In the genomic region with DNA sequence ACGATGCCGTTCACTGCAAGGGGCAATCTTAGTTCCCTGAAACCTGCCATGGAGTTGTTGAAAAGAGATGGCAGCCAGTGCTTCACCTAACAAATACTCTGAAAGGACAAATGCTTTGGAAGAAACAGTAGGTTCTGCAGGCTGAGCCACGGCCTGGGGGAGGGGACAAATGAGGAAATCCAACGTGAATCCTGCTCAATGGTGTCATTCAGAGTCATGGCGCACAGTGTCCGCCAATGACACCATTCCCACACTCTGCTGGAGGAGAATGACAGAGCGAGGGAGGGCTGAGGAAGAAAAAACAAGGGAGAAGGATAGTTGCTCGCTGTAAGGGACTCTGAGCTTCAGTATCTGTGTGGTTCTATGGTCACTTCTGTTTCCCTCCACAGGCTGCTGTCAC, we compare ENCODE assay signal across 16 mouse cellular contexts.
DNase-seq lines count a peak whose midpoint lies in the region; ATAC-seq and TF ChIP-seq lines count a peak whose summit lies in the region.
"Had no signal": no experiment of that assay in that cellular context is flagged by ENCODE, and none has a peak within 500 bp of the region (broad histone marks: within the 10 kb centered on the region; RNA-seq: fewer than 3 reads in every experiment).

No protein-coding gene starts in this region.

- H3K4me2 ChIP-seq in forebrain, embryonic 13.5 days, result no peak overlapping the region
- no peak overlapping the region for H3K4me2 ChIP-seq in hindbrain, embryonic 13.5 days
- H3K4me2 ChIP-seq in hindbrain, embryonic 11.5 days (replicated peaks; ENCODE audit: low read depth, low read length), result no peak overlapping the region
- H3K4me2 ChIP-seq in midbrain, embryonic 16.5 days (ENCODE audit: low read length), result no peak overlapping the region
- no peak overlapping the region for H3K4me2 ChIP-seq in midbrain, postnatal 0 days (ENCODE audit: low read depth, low read length, poor library complexity, severe bottlenecking)
- H3K4me2 ChIP-seq: heart, embryonic 15.5 days had no signal

- H3K9me3 ChIP-seq in forebrain, embryonic 10.5 days, result no peaks in the 10 kb centered on the region
- no peaks in the 10 kb centered on the region for H3K9me3 ChIP-seq in forebrain, embryonic 13.5 days (replicated peaks)
- H3K9me3 ChIP-seq in hindbrain, embryonic 13.5 days, result no peaks in the 10 kb centered on the region
- H3K9me3 ChIP-seq in hindbrain, embryonic 11.5 days (ENCODE audit: control insufficient read depth, low read length), result no peaks in the 10 kb centered on the region
- H3K9me3 ChIP-seq in midbrain, embryonic 16.5 days (replicated peaks; ENCODE audit: control insufficient read depth, low read length, poor library complexity, severe bottlenecking), result no peaks in the 10 kb centered on the region
- H3K9me3 ChIP-seq in midbrain, postnatal 0 days (ENCODE audit: low read length), result no peaks in the 10 kb centered on the region
- H3K9me3 ChIP-seq: heart, embryonic 15.5 days had no signal

- 59% methylated on average over 8 of the region's 8 CpGs for WGBS in forebrain, embryonic 10.5 days
- WGBS in forebrain, embryonic 13.5 days, result 43% methylated on average over 8 of the region's 8 CpGs
- WGBS in hindbrain, embryonic 13.5 days, result 60% methylated on average over 8 of the region's 8 CpGs
- WGBS in hindbrain, embryonic 11.5 days, result 62% methylated on average over 8 of the region's 8 CpGs
- 50% methylated on average over 8 of the region's 8 CpGs for WGBS in midbrain, embryonic 16.5 days
- WGBS in midbrain, postnatal 0 days, result 57% methylated on average over 8 of the region's 8 CpGs

- H3K4me3 ChIP-seq in forebrain, embryonic 10.5 days, result no peak overlapping the region
- no peak overlapping the region for H3K4me3 ChIP-seq in forebrain, embryonic 13.5 days
- no peak overlapping the region for H3K4me3 ChIP-seq in hindbrain, embryonic 13.5 days
- no peak overlapping the region for H3K4me3 ChIP-seq in hindbrain, embryonic 11.5 days (ENCODE audit: low read depth, low read length)
- H3K4me3 ChIP-seq in midbrain, embryonic 16.5 days (ENCODE audit: low read depth, low read length), result no peak overlapping the region
- H3K4me3 ChIP-seq in midbrain, postnatal 0 days (ENCODE audit: low read depth, low read length), result no peak overlapping the region
- H3K4me3 ChIP-seq: heart, embryonic 15.5 days had no signal

- no peaks in the 10 kb centered on the region for H3K27me3 ChIP-seq in forebrain, embryonic 10.5 days (ENCODE audit: poor library complexity, severe bottlenecking)
- no peaks in the 10 kb centered on the region for H3K27me3 ChIP-seq in forebrain, embryonic 13.5 days
- H3K27me3 ChIP-seq in hindbrain, embryonic 13.5 days, result no peaks in the 10 kb centered on the region
- no peaks in the 10 kb centered on the region for H3K27me3 ChIP-seq in hindbrain, embryonic 11.5 days (ENCODE audit: control insufficient read depth, insufficient read depth, low read length)
- no peaks in the 10 kb centered on the region for H3K27me3 ChIP-seq in midbrain, embryonic 16.5 days (ENCODE audit: control insufficient read depth, insufficient read depth, low read depth, low read length)
- H3K27me3 ChIP-seq in midbrain, postnatal 0 days (ENCODE audit: insufficient read depth, low read length), result no peaks in the 10 kb centered on the region
- H3K27me3 ChIP-seq: heart, embryonic 15.5 days had no signal

- no peak overlapping the region for H3K9ac ChIP-seq in forebrain, embryonic 13.5 days
- no peak overlapping the region for H3K9ac ChIP-seq in hindbrain, embryonic 13.5 days
- no peak overlapping the region for H3K9ac ChIP-seq in hindbrain, embryonic 11.5 days (ENCODE audit: low read depth, low read length)
- H3K9ac ChIP-seq in midbrain, embryonic 16.5 days (ENCODE audit: low read depth, low read length), result no peak overlapping the region
- no peak overlapping the region for H3K9ac ChIP-seq in midbrain, postnatal 0 days (replicated peaks; ENCODE audit: low read length, poor library complexity, severe bottlenecking)
- H3K9ac ChIP-seq: heart, embryonic 15.5 days; liver, embryonic 14.5 days had no signal

- H3K4me1 ChIP-seq in forebrain, embryonic 10.5 days, result peaks cover 50% of the 10 kb centered on the region
- H3K4me1 ChIP-seq in forebrain, embryonic 13.5 days, result peaks cover 26% of the 10 kb centered on the region
- peaks cover 28% of the 10 kb centered on the region for H3K4me1 ChIP-seq in hindbrain, embryonic 13.5 days (replicated peaks)
- no peaks in the 10 kb centered on the region for H3K4me1 ChIP-seq in hindbrain, embryonic 11.5 days (replicated peaks; ENCODE audit: control insufficient read depth, insufficient read depth, low read length)
- peaks cover 7% of the 10 kb centered on the region; the same call in 1 of the 2 replicates for H3K4me1 ChIP-seq in midbrain, embryonic 16.5 days (ENCODE audit: control insufficient read depth, insufficient read depth, low read length)
- peaks cover 7% of the 10 kb centered on the region; the same call in 1 of the 2 replicates for H3K4me1 ChIP-seq in midbrain, postnatal 0 days (ENCODE audit: insufficient read depth, low read length)

- H3K36me3 ChIP-seq in forebrain, embryonic 10.5 days (replicated peaks), result peaks cover 5% of the 10 kb centered on the region; the same call in 1 of the 2 replicates
- H3K36me3 ChIP-seq in forebrain, embryonic 13.5 days (ENCODE audit: poor library complexity, severe bottlenecking), result no peaks in the 10 kb centered on the region
- H3K36me3 ChIP-seq in hindbrain, embryonic 13.5 days, result no peaks in the 10 kb centered on the region
- no peaks in the 10 kb centered on the region for H3K36me3 ChIP-seq in hindbrain, embryonic 11.5 days (ENCODE audit: control insufficient read depth, insufficient read depth, low read length)
- no peaks in the 10 kb centered on the region for H3K36me3 ChIP-seq in midbrain, embryonic 16.5 days (ENCODE audit: control insufficient read depth, insufficient read depth, low read length)
- H3K36me3 ChIP-seq in midbrain, postnatal 0 days (ENCODE audit: insufficient read depth, low read length), result no peaks in the 10 kb centered on the region

- H3K27ac ChIP-seq in forebrain, embryonic 10.5 days, result 0 out of 2 replicates have a peak overlapping the region, but pooled peaks have one; percentile 21
- no peak overlapping the region for H3K27ac ChIP-seq in forebrain, embryonic 13.5 days
- H3K27ac ChIP-seq in hindbrain, embryonic 13.5 days, result no peak overlapping the region
- no peak overlapping the region for H3K27ac ChIP-seq in hindbrain, embryonic 11.5 days (ENCODE audit: low read depth, low read length)
- no peak overlapping the region for H3K27ac ChIP-seq in midbrain, embryonic 16.5 days (ENCODE audit: low read length)
- H3K27ac ChIP-seq in midbrain, postnatal 0 days (ENCODE audit: low read depth, low read length), result no peak overlapping the region
- H3K27ac ChIP-seq: liver, embryonic 14.5 days had no signal

- no peak for TF ChIP-seq CTCF in midbrain, postnatal 0 days (IDR thresholded peaks at IDR 0.05)

- no peak; the same call in 1 of the 2 replicates for ATAC-seq in forebrain, embryonic 13.5 days
- peak; percentile 26; the same call in 1 of the 2 replicates for ATAC-seq in hindbrain, embryonic 13.5 days (ENCODE audit: low FRiP score)
- ATAC-seq in hindbrain, embryonic 11.5 days (ENCODE audit: low FRiP score), result no peak
- peak; percentile 43; the same call in 1 of the 2 replicates for ATAC-seq in midbrain, embryonic 16.5 days
- no peak for ATAC-seq in midbrain, postnatal 0 days (ENCODE audit: low FRiP score)
- ATAC-seq in megakaryocyte progenitor cell, adult 5-6 weeks (replicated peaks; ENCODE audit: poor library complexity), result peak; percentile 22

- DNase-seq in forebrain, embryonic 10.5 days (ENCODE audit: extremely low spot score, low spot score), result no peak
- DNase-seq in hindbrain, embryonic 11.5 days (ENCODE audit: low spot score), result no peak
- no peak for DNase-seq in midbrain, postnatal 0 days (ENCODE audit: low spot score)
- DNase-seq in thymus, postnatal 4 days, result no peak
- DNase-seq: cerebellum, postnatal 14 days; gastrocnemius, postnatal 10 days; kidney, adult 9 months; layer of hippocampus, postnatal 36 days; left cerebral cortex, postnatal 4 days; thymus, adult 2 months had no signal

Comparison
In these comparisons a context has a peak if more than half of its experiments do, and no peak if none do; other contexts are left out.
1. ATAC-seq: peak in hindbrain, embryonic 13.5 days (single experiment), midbrain, embryonic 16.5 days (single experiment) and megakaryocyte progenitor cell, adult 5-6 weeks (single experiment); none in forebrain, embryonic 13.5 days (single experiment), hindbrain, embryonic 11.5 days (single experiment) and midbrain, postnatal 0 days (single experiment).